Mouse (Mus musculus) thymus, postnatal 14 days (tissue): ENCODE data around the gene Cryab.
A peak's percentile ranks its signal among the peaks of the same experiment; 100 is the strongest.

Source experiments
- DNase-seq: peaks from one replicate; pipeline ENCODE4 v3.0.0; 2021

Gene Cryab

DNA sequence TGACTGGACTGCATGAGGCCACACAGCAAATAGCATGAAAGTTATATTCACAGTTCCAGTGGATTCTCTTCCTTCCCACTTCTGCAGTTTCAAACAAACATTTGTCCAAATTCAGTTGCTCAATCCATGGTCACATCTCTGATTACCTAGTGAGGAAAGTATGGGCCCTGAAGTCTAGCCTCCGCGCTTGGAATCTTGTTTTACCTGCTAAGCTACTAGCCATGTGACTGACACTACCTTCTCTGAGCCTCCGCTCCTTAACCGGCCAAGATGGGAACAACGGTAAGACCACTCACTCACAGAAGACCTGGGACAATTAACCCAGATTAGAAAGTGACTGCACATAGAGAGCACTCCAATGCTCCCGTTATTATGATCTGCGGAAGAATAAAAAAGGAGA, 5.3 kb upstream of the Cryab start:
- DNase-seq = no peak

DNA sequence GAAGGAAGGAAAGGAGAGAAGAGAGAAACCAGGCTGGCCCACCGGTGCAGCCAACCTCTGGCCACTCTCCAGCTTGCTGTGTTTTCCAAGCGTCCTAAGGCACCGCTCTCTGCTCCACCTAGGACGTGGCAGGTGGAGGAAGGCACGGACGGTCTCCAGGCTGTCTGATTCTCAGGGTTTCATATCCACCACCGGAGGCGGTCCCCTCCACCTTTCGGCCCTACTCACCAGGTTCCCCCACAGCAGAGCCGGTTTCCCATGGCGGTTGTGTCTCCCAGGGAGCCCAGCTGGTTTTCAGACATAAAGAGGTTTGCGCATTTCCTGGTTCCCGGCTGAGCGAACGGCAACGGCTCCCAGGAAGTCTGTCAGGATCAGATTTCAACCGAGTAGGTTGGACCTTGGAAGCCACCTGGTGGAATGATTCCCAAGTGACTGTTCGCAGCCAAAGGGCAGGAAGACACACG, 4.9 kb upstream of the Cryab start, which contains the start of gene 2310030G06Rik:
Gene 2310030G06Rik, minus strand, starts transcription at position 323 of the 464 bp plus-strand sequence.
- no peak for DNase-seq

DNA sequence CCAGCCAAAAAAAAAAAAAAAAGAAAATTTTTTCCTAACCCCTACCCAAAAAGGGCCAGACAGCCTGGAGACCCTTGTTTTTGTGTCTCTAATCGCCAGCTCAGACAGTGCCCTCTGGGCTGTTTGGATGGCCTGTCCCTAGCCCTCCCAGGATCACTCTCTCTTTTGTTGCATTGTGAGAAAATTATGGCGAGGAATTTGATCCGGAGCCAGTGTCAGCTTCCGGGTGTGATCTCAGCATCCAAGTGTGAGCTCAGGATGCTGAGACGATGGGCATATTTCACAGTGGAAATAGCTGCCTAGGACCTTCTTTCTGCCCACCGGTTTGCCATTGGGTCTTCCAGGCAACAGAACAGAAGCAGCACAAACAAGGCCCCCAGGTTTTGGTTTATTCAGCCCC, 419 bp upstream of the Cryab start:
- DNase-seq = no peak

DNA sequence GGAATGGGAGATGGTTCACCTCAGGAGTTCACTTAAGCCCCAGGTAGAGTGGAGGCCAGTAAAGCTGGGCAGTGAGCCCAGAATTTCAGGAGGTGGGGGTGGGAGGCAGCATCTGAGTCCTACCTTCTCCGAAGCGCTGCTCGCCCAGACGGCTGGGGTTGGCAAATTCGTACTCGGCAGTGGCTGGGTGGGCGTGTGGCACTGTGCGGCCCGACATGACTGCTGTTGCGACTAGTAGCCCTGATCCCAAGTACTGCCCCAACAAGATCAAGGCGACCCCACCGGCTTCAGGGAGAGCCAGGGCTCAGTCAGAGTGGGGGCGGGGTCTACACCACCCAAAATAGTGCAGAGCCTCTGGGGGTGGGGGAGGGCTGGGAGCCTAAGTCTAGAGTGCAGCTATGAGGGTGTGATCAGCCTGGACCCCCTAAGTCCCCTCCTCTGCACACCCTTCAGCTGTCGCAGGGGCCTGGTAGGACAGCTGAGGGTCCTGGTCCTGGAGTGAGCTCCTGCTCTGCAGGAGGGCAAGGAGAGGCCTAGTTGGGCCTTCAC, 1.0 kb downstream of the Cryab start, which contains the start of gene Hspb2:
Gene Hspb2, minus strand, starts transcription at position 301 of the 549 bp plus-strand sequence.
- DNase-seq = no peak

DNA sequence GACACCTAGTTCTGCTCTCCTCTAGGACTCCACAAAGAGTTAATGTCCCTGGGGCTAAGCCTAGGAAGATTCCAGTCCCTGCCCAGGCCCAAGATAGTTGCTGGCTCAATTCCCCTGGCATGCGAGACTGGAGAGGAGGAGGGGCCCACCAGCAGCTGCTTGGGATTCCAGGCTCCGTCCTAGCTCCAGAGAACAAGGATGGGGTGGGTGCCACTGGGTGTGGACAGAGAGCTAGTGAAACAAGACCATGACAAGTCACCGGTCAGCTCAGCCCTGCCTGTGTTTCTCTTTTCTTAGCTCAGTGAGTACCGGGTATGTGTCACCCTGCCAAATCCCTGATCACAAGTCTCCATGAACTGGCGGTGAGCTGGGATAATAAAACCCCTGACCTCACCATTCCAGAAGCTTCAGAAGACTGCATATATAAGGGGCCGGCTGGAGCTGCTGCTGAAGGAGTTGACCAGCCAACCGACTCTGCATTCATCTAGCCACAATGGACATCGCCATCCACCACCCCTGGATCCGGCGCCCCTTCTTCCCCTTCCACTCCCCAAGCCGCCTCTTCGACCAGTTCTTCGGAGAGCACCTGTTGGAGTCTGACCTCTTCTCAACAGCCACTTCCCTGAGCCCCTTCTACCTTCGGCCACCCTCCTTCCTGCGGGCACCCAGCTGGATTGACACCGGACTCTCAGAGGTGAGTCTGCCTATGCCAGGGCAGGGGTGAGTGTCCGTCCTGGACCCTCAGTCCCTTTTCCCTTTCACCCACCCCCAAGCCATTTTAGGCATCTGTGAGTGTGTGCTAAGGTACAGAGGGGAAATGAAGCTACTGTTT, 1.9 kb downstream of the Cryab start:
- no peak for DNase-seq

DNA sequence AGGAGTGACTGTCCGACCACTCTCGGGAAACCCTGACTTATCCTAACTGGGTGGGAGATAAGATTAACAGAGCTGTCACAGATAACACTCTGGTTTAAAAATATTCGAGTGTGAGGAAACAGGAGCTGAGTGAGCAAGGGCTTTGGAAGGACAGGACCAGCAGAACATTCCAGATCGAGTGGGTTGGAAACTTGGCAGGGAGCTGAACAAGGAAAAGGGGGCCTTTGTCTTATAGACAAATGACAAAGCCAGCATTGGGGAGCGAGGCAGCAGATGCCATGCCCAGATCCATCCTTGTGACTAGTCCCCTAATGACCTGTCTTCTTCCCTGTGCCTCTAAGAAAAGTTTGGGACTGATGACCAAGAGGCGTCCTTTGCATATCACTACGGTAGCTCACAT, 2.8 kb downstream of the Cryab start:
- no peak for DNase-seq

DNA sequence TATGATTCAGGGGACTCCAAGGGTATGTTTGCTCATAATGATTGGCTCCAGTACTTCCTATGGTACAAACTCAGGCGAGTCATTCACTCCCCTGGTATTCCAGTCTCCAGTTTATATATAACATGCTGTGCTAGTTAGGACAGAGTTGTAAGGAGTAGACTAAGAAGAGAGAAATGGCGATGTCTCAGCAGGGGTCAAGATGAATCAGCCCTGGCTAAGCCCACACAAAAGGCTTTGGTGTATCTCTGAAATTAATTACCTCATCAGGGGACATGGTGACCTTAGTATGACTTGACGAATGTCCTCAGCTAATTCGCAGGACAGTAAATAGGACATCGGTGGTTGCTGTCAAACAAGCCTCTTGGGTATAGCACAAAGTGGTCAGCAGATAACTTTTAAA, 5.6 kb downstream of the Cryab start:
- no peak for DNase-seq

DNA sequence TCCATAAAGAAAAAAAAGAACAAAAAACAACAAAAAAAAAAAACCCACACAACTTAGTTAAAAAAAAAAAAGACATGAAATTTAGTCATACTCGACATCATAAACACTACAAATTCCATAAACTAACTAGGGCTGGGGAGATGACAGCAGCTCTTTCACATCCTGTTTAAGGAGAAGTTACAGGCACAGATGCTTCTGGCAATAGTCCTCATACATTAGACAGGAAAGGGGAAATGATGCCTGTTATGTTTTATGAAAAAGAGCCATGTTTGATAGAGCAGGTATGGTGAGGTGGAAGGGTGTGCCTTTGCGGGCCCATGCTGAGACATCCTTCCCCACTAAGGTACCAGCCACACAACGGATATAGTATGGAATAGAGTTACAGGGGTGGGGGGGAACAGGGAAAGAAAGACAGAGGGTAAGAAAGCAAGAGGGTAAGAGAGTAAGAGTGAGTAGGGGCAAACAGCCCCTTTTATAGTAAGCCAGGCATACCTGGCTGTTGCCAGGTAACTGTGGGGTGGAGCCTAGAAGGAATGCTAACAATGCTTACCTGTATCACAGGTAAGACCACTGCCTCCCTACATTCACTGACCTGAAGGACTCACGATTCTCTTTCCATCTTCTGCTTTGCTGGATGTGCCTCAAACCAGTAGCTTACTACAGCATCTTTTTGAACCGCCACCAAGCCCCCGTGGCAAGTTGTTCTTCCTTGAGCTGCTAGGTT, 10.6 kb downstream of the Cryab start:
- no peak for DNase-seq

DNA sequence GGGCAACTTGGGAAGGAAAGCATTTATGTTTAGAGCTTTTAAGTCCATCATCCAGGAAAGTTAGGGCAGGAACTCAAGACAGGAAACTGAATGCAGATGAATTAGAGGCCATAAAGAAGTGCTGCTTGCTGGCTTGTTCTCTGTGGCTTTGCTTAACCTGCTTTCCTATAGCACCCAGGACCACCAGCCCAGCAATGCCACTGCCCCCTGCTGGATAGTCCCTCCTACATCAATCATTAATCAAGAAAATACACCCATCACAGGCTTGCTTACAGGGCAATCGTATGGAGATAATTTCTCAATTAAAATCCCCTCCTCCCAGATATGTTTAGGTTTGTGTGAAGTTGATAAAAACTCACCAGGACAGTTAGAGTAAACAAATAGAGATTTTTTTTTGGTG, 12.2 kb downstream of the Cryab start:
- peak; percentile 31 for DNase-seq

DNA sequence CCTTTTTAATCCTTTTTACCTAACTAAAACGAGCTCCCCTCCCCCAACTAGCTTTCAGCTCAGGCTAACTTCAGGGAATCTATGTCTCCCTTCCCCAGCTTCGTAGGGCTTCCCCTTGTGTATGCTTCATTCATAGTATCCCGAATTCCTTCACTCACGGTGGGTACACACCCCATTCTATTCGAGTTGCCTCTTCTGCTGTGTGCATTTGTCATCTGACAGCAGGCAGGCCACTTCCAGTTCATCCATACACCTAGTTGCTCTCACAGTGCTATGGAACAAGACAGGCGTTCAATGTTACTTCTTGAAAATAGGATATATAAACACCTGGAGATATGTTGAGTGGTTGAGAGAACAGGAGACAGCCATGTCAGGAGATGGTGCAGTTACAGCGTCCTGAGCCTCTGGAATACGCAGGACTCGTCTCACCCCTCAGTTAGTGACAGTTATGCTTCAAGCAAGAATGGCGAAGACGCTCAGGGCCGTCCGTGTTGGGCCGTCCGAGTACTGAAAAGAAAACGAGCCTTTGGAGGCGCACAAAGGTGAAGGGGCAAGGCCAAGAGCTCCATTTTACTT, 16.5 kb downstream of the Cryab start:
- peak; percentile 16 for DNase-seq

DNA sequence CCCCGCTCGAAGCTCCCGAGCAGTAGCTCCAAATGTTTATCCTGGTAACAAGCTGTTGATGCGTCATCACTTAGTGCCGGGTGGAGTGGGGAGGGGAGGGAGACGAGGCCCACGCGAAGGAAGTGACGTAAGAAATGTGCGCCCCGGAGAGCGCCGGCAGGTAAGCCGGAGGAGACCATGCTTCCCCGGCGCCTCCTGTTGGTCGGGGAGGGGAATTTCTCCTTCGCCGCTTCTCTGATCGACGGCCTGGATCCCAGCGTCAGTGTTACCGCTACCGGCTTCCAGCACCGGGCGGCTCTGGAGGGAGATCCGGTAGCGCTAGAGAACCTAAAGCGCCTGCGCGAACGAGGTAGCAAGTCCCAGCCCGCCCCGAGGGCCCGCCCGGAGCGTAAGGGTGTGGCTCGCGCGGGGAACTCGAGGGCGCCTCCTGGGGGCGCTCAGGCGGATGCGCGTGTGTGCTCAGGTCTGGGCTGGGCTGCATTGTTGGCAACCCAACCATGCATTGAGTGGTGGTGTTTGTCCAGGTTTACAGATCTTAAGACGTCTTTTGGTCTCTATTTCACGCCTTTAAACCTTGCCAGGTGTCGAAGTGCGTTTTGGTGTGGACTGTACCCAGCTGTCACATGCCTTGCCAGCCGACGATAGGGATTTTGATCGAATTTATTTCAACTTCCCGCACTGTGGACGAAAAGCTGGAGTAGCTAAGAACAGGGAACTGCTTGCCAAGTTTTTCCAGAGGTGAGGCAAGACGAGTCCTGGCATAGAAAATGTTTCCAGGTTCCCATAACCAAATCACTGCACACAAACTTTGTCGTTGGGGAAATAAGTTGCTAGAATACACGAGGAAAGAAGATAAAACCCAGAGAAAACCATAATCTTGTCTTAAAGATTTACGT, 17.2 kb downstream of the Cryab start, which contains the start of gene Fdxacb1:
Gene Fdxacb1, plus strand, starts transcription at position 130 of the 896 bp plus-strand sequence.
- DNase-seq = peak; percentile 99

DNA sequence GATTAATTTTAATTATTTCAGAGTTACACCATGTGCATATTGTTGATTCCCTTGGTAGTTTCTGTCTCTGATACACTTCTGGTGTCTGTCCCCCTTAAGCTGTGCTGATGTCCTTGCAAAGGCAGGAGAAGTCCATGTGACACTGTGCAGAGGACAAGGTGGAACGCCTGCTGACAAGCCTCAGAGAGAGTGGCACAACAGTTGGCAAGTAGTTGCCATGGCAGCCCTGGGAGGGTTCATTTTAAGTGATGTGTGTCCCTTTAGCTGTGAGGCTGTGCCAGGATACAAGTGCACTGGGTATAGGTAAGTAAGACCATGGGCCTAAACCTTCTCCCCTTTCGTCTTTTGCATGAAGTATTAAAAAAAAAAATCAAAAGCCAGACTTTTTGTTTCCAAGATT, 18.9 kb downstream of the Cryab start:
- DNase-seq = no peak

DNA sequence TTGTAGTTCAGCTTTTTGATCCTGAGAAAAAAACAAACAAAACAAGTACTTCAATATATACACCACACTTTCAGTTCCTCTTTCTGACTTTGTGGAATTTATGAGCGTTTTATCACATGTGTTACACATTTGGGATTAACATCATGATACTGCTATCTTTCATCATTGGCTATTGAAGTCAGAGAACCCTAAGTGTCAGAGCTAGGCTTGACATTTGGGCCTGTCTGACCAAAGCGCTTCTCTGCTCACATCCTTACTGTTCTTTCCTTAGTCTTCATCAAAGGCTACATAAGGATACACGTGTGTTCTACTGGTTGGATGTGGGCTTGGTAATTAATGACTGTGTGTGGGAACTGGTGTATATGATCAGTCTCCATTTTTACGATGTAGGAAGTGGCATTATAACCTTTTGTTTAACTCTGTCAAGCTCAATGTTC, 22.9 kb downstream of the Cryab start:
- no peak for DNase-seq

DNA sequence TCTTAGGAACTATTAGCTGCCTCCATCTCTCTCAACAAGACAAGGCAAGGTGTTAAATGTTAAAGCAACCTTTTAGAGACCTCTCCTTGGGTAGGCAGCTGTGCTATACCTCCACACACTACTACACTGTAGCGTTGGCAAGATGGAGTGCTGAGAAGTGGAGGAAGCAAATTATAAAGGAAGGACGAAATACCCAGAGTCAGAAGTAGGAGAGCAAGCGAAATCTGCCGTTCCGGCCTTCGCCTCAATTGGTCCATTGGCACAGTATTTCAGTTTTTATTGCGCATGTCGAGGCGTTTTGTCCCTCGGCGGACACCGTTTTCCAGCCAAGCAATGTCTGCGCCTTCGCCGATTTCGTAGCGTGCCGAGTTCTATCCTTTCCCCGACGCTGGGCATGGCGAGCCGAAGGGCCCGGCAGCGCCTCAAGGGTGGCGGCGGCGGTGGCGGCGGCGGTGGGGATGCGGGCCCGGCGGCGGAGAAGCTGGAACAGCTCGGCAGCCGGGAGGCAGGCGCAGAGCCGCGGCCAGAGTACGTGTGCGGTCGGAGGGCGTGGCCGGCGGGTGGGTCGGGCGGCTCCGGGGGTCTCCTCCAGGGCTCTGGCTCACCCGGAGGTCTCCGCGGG, 24.0 kb downstream of the Cryab start, which contains the start of the genes Alg9 and 1110032A03Rik:
Gene Alg9, plus strand, starts transcription at position 29 of the 622 bp plus-strand sequence.
Gene 1110032A03Rik, minus strand, starts transcription at position 530 of the 622 bp plus-strand sequence.
- DNase-seq = peak; percentile 91

DNA sequence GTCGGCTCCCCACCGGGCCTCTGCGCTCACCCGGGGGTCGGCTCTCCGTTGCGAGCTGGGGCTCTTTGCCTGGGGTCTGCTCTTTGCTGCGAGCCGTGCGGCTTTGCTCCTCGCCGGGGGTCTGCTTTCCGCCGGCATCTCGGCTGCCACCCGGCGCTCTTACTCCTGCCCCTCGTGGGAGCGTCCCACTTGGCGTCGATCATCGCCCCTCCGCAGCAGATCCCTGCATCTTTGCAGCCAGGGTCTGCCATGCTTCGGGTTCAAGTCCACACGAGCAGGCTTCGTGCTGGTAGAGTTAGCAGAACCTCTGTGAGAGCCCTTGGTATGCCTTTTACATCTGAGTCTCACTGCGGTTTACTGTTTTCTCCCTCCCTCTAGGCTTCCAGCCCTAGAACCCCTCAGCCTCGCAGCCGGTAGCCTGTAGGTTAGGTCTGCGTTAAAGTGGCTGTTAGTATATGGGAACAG, 24.6 kb downstream of the Cryab start:
- DNase-seq = no peak

DNA sequence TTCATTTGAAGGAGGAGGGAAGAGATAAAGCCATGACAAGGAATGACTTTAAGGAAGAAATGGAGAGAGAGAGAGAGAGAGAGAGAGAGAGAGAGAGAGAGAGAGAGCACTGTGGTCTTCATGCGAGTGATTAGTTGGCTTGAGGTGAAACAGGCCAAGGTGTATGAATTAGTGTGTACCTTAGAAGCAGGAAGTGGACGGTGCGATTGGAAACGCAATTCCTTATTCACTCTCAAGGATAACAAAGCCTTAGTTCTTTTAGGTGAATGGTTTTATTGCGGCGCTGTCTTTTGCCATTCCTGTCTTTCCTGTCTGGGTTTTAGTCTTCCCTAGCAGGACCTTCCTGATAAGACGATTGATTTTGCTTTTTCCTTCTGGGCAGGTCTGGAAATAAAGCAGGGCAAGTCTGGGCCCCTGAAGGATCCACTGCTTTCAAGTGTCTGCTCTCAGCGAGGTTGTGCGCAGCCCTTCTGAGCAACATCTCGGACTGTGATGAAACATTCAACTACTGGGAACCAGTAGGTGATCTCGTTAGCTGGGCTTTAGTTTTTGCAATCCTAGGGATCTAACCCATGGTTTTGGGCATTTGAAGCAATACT, 25.1 kb downstream of the Cryab start:
- DNase-seq = no peak

DNA sequence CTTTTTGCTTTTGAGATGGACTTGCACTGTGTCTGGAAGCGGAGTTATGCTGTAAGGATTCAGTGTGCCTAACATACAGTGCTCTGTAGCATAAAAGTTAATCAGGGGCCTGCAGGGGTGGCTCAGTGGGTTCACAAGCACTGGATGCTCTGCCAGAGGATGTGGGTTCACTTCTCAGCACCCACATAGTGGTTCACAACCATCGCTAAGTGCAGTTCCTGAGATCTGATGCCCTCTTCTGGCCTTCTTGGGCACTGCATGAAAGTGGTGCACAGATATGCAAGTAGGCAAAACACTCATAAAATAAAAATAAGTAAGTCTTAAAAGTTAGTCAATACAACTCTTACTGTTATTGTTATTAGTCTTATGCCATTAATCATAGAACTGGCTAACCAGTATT, 31.0 kb downstream of the Cryab start:
- DNase-seq = peak; percentile 72

DNA sequence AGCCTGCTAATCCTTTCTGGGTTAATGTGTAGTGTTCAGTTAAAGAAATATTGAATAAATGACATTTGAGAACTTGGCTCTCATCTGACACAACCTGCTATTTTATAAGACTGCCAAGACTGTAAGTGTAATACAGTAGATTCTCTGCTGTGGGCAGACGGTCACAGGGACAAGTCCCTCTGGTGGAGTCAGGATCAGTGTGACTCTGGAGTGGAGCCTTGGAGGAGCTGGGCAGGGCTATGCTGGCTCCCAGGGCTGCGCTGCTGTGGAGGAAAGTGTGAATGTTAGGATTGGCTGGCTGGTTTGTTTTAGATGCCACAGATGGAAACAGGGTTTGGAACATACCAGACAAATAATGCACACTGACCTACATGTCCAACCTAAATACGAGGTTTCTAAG, 44.1 kb downstream of the Cryab start:
- no peak for DNase-seq

DNA sequence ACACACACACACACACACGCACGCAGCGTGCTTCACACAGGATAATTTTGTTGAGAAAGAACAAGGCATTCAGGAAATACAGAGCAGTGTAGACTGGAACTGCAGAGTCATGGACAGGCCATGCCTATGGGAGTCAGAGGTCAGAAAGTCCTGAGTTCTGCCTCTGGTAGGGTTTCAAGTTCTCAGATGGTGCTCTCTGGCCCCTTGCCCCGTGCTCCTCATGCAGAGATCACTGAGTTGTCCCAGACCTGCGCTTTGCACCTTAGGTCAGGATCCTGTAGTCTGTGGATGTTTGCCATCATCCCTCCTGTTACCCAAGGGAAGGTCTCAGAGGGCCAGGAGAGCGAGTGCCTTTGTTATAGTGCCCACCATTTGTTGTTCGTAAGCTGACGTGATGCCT, 45.7 kb downstream of the Cryab start:
- no peak for DNase-seq

DNA sequence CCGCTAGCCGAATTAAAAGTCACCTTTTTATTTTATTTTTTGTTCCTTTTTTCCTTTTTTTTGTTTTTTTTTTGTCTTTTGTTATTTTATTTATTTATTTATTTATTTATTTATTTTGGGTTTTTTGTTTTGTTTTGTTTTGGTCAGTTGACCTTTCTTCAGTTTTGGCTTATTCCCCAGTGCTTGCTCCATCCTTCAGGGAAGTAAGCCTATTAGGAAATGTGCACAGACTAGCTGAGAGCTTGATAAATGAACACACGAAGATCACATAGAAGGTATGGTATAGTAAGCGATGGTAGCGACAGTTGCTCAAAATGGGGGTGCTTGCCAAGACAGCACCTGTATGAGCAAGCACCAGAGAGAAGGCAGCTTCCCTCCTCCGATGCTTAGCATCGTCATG, 46.5 kb downstream of the Cryab start:
- DNase-seq = no peak

DNA sequence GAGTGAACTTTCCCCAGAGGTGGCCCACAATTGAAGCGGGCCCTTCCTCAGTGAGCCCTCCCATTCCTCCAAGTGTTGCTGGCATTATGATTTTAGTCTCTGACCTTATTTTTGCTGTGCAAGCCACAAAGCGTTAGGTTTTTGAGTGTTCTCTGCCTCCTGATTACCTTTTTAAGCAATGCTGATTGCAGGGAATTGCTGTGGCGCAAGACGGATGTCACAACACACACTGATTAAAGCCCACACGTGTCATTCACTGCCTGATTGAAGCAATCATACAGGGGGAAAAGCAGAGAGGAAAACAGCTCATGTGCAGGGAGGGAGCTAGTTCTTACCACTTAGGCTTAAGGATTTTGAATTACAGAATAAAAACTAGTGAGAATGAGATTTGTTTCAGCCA, 47.2 kb downstream of the Cryab start:
- DNase-seq = no peak
